Mouse (Mus musculus) retina, adult 2 months (tissue): ENCODE measurements at regions not wholly inside any gene's neighbourhood (a gene's known extent, or its start where the extent isn't known, plus 50 kb on each side); places are given as distances from the start of the nearest gene placed in this dataset.
A peak's percentile ranks its signal among the peaks of the same experiment; 100 is the strongest.

Experiments
- DNase-seq: peaks from one replicate; pipeline ENCODE4 v3.0.0-alpha.2; 2012; ENCODE audit warnings: low read depth, low spot score

DNA sequence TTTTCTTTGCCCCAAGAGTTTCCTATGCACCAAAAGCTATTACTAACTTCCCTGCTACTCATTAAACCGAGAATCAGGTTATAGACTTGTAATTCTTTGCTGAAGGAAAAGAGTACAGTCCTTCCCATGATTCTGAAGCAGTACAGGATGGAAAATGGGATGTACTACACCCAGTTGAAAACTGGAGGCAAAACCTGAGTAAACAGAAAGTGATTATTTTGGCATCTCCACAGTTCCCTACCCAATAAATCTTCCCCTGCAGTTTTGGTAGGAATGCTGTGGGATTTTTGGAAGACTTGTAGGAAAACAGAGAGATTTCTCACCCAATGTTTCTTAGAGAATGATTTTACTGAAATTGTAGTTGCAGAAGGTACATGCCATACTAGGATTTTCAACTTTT, 268.5 kb downstream of the Dio2 start:
- no peak for DNase-seq

- DNase-seq = no peak
Observed at GRCm38 (mm10) chr12:90460121-90460520, 278.1 kb downstream of the Dio2 start.

- no peak for DNase-seq
Observed at GRCm38 (mm10) chr12:90440672-90441071, 297.6 kb downstream of the Dio2 start.

- no peak for DNase-seq
Observed at GRCm38 (mm10) chr12:90425276-90426063, 312.8 kb downstream of the Dio2 start.

DNA sequence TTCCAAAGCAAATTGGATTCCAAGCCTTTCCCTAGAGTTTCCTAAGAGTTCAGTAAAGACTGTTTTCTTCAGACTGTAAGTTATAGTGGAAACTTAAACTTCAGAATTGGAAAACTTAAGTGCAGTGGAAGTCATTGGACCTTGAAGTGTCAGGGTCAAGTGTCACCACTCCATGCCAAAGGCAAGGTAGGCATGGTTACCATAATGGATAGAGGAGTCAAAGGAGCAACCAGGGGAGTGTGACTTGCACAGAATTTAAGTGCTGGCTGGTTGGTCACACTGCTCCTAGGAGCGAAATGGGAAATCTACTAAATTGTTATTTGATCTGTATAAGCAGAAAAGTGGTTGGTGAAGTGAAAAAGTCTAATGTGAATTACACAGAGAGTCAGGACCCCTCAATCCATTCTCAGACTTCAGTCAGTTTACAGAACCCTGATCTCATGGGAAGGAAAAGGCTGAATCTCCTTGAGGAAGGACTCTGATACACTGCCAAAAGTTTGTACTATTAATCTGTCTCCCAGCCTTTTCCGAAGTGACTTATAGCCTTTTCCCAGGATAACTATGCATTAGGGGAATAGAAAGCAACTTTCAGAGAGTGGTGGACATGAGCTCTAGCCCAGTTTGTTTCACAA, 320.5 kb downstream of the Dio2 start:
- DNase-seq = no peak

DNA sequence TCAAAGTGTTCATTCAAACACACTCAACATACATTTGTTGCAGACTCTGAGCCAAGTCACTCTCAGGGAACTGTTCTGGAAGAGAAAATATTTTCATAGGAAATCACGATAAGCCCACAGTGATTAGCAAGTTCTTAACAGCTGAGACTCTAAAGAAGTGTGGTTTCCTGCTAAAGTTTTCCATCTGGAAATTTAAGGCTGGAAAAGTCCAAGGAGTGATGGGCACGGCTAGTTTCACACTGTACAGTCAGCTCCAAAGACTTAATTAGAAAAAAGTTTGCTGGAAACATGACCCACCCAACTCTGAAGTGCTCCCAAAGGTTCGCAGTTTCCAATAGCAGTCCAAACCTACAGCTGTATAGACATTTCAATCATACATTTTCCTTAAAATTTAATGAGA, 329.5 kb downstream of the Dio2 start:
- no peak for DNase-seq

- DNase-seq = peak; percentile 4
Observed at GRCm38 (mm10) chr12:90398564-90398963, 339.7 kb downstream of the Dio2 start.
